Mouse (Mus musculus) midbrain, embryonic 11.5 days (tissue): ENCODE measurements around the gene Ift20. TPM values are rescaled to one million over a fixed set of nuclear protein-coding genes. Genes with fewer than 3 reads are reported as not detected.

Source experiments
- ATAC-seq: fragments of 200-750 bp; cut with Nextera tagmentation; 2 replicates; pipeline ENCODE4 v1.8.0; 2017; ENCODE audit warnings: moderate TSS enrichment, moderate library complexity; ENCODE audit not compliant: low FRiP score
- DNase-seq: peaks from one replicate; pipeline ENCODE4 v3.0.0; 2015; ENCODE audit warnings: low spot score; ENCODE audit errors: missing footprints
- H3K27ac ChIP-seq: fragments of 300-500 bp; sonication (generic); 2 replicates; pipeline ENCODE4 v1.5.1; 2014; ENCODE audit warnings: low read depth, low read length
- H3K27me3 ChIP-seq: fragments of 300-500 bp; sonication (generic); 2 replicates; pipeline ENCODE4 v1.6.1; 2014; ENCODE audit warnings: mild to moderate bottlenecking, low read length, moderate library complexity, mixed read lengths; ENCODE audit not compliant: control insufficient read depth, insufficient read depth
- H3K36me3 ChIP-seq: fragments of 300-500 bp; sonication (generic); 2 replicates; pipeline ENCODE4 v1.6.1; 2014; ENCODE audit warnings: mild to moderate bottlenecking, low read length, moderate library complexity, mixed read lengths; ENCODE audit not compliant: control insufficient read depth, insufficient read depth
- H3K4me1 ChIP-seq: fragments of 300-500 bp; sonication (generic); 2 replicates; pipeline ENCODE4 v1.6.1; 2014; ENCODE audit warnings: low read length; ENCODE audit not compliant: control insufficient read depth, insufficient read depth
- H3K4me2 ChIP-seq: fragments of 300-500 bp; sonication (generic); 2 replicates; pipeline ENCODE4 v1.6.1; 2014; ENCODE audit warnings: mild to moderate bottlenecking, moderate library complexity
- H3K4me3 ChIP-seq: fragments of 300-500 bp; sonication (generic); 2 replicates; pipeline ENCODE4 v1.5.1; 2014; ENCODE audit warnings: low read depth, low read length
- H3K9ac ChIP-seq: fragments of 300-500 bp; sonication (generic); 2 replicates; pipeline ENCODE4 v1.6.1; 2014; ENCODE audit warnings: low read length
- H3K9me3 ChIP-seq: fragments of 300-500 bp; sonication (generic); 2 replicates; pipeline ENCODE4 v1.6.1; 2016; ENCODE audit warnings: low read length; ENCODE audit not compliant: control insufficient read depth
- WGBS: fragments of 180-500 bp; shearing (Covaris S2); extraction: QIAGEN DNeasy Blood & Tissue Kit; methylation state at CpG from one replicate; pipeline ENCODE4 v1.1.7; 2014; 5-methylcytosine and 5-hydroxymethylcytosine counted together
- polyA plus RNA-seq: library from polyadenylated mRNA; unstranded; fragments of >200 nt; fragmentation: Nextera tagmentation; extraction: Ambion mirVana; gene quantifications from 2 replicates; pipeline ENCODE4 v1.2.1, GENCODE M21; 2014

Ift20 gene
- 109 and 110 TPM in 2 replicates for polyA plus RNA-seq

DNA sequence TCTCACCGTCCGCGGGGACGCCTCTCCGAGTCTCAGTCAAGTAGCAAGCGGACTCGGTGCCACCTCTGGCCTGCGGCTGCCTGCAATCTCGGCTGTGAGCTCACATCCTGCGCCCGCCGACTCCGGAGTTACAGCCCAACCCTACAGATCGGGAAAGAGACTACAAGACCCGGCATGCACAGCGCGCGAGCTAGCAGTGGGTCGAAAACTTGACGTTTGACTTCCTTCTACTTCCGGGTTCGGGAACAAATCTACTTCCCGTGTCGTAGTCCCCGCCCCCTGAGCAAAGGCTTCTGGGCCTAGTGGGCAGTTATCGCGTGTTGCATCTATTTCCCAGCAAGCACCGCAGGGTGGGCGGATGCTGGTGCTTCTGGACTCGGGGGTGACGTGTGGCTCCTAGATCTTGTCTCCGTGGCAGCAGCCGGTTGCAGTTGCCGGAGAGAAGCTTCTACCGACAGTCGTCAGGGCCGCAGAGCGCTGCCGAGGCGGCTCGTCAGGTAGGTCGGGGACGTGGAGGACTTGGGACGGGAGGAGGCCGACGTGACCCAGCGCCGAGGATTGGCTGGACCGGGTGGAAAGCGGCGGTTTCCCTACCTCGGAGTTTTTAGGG, at the start of gene Ift20, which contains the start of gene Tnfaip1:
TSS of gene Ift20 (plus strand) at position 282 of the 610 bp plus-strand sequence.
TSS of gene Tnfaip1 (minus strand) at position 253 of the 610 bp plus-strand sequence.
- DNase-seq (peak; percentile 99), ATAC-seq (peak; percentile 98)
- H3K9me3 ChIP-seq = no peaks in the 10 kb centered on the region
- WGBS = under 1% methylated on average over 52 of the region's 52 CpGs
- peaks cover 5% of the 10 kb centered on the region; the same call in 1 of the 2 replicates for H3K36me3 ChIP-seq
- peak within 1 kb of the TSS; percentile 83 for H3K9ac ChIP-seq
- peak within 1 kb of the TSS; percentile 74 for H3K27ac ChIP-seq
- H3K27me3 ChIP-seq = no peaks in the 10 kb centered on the region
- peaks cover 17% of the 10 kb centered on the region for H3K4me1 ChIP-seq
- H3K4me2 ChIP-seq = peak within 1 kb of the TSS; percentile 92
- H3K4me3 ChIP-seq = peak within 1 kb of the TSS; percentile 82

- DNase-seq (peak; percentile 99), ATAC-seq (no peak)
- Histone ChIP-seq H3K4me3 (no peak overlapping the region), H3K4me1 (peaks cover 9% of the 10 kb centered on the region), H3K27ac (no peak overlapping the region), H3K4me2 (no peak overlapping the region), H3K36me3 (no peaks in the 10 kb centered on the region; the same call in 1 of the 2 replicates), H3K27me3 (peaks cover 36% of the 10 kb centered on the region), H3K9ac (no peak overlapping the region), H3K9me3 (no peaks in the 10 kb centered on the region)
- 5% methylated on average over 8 of the region's 8 CpGs for WGBS
Observed at GRCm38 (mm10) chr11:78488168-78488567, 48.0 kb upstream of the Ift20 start.

GRCm38 (mm10) chr11:78490781-78491241, 45.4 kb upstream of the Ift20 start:
- Histone ChIP-seq H3K36me3 (no peaks in the 10 kb centered on the region), H3K4me2 (peak overlapping the region; percentile 46), H3K27ac (no peak overlapping the region), H3K9me3 (no peaks in the 10 kb centered on the region), H3K4me3 (peak overlapping the region; percentile 20; the same call in 1 of the 2 replicates), H3K27me3 (peaks cover 39% of the 10 kb centered on the region), H3K9ac (0 out of 2 replicates have a peak overlapping the region, but pooled peaks have one; percentile 38), H3K4me1 (peaks cover 11% of the 10 kb centered on the region)
- WGBS = 10% methylated on average over 48 of the region's 48 CpGs
- ATAC-seq (peak; percentile 66; the same call in 1 of the 2 replicates), DNase-seq (peak; percentile 94)

- peak overlapping the region; percentile 96 for H3K4me2 ChIP-seq
Observed at GRCm38 (mm10) chr11:78495904-78496303, 40.3 kb upstream of the Ift20 start.

GRCm38 (mm10) chr11:78497071-78497541, 39.1 kb upstream of the Ift20 start:
- no peaks in the 10 kb centered on the region for H3K9me3 ChIP-seq
- peak overlapping the region; percentile 63 for H3K27ac ChIP-seq
- under 1% methylated on average over 44 of the region's 44 CpGs for WGBS
- H3K4me1 ChIP-seq = peaks cover 27% of the 10 kb centered on the region
- DNase-seq (no peak), ATAC-seq (peak; percentile 82)
- no peaks in the 10 kb centered on the region for H3K36me3 ChIP-seq
- H3K9ac ChIP-seq = peak overlapping the region; percentile 78
- peaks cover 8% of the 10 kb centered on the region for H3K27me3 ChIP-seq
- peak overlapping the region; percentile 74 for H3K4me3 ChIP-seq
- peak overlapping the region; percentile 96 for H3K4me2 ChIP-seq

More at GRCm38 (mm10) chr11:78495904-78496303, 40.3 kb upstream of the Ift20 start:
- H3K4me3 ChIP-seq = peak overlapping the region; percentile 74; the same call in 1 of the 2 replicates
- no peak overlapping the region for H3K27ac ChIP-seq
- H3K9me3 ChIP-seq = no peaks in the 10 kb centered on the region
- peak; percentile 94 for DNase-seq
- no peaks in the 10 kb centered on the region for H3K36me3 ChIP-seq
- 5% methylated on average over 6 of the region's 6 CpGs for WGBS
- peaks cover 18% of the 10 kb centered on the region for H3K27me3 ChIP-seq
- peaks cover 29% of the 10 kb centered on the region for H3K4me1 ChIP-seq
- no peak for ATAC-seq
- H3K9ac ChIP-seq = peak overlapping the region; percentile 12; the same call in 1 of the 2 replicates

GRCm38 (mm10) chr11:78497544-78498522, 38.3 kb upstream of the Ift20 start, which contains the start of gene Sarm1:
Sarm1 (minus strand) TSS chr11:78497754.
- Histone ChIP-seq H3K4me1 (peaks cover 27% of the 10 kb centered on the region), H3K27ac (peak within 1 kb of the TSS; percentile 79), H3K9ac (peak within 1 kb of the TSS; percentile 78), H3K4me2 (peak within 1 kb of the TSS; percentile 96), H3K4me3 (peak within 1 kb of the TSS; percentile 74), H3K27me3 (peaks cover 8% of the 10 kb centered on the region), H3K9me3 (no peaks in the 10 kb centered on the region), H3K36me3 (no peaks in the 10 kb centered on the region)
- ATAC-seq = peak; percentile 97
- DNase-seq = peak; percentile 99
- WGBS = 3% methylated on average over 35 of the region's 36 CpGs

GRCm38 (mm10) chr11:78499004-78499403, 37.2 kb upstream of the Ift20 start, which contains the start of gene Vtn:
Vtn (plus strand) TSS chr11:78499091.
- 35% methylated on average over 7 of the region's 7 CpGs for WGBS
- H3K4me2 ChIP-seq = peak within 1 kb of the TSS; percentile 96
- H3K36me3 ChIP-seq = no peaks in the 10 kb centered on the region
- peak within 1 kb of the TSS; percentile 78 for H3K9ac ChIP-seq
- peak; percentile 91 for DNase-seq
- peak within 1 kb of the TSS; percentile 74 for H3K4me3 ChIP-seq
- ATAC-seq = no peak
- H3K9me3 ChIP-seq = no peaks in the 10 kb centered on the region
- H3K27me3 ChIP-seq = peaks cover 8% of the 10 kb centered on the region
- peak within 1 kb of the TSS; percentile 79 for H3K27ac ChIP-seq
- peaks cover 27% of the 10 kb centered on the region for H3K4me1 ChIP-seq

DNA sequence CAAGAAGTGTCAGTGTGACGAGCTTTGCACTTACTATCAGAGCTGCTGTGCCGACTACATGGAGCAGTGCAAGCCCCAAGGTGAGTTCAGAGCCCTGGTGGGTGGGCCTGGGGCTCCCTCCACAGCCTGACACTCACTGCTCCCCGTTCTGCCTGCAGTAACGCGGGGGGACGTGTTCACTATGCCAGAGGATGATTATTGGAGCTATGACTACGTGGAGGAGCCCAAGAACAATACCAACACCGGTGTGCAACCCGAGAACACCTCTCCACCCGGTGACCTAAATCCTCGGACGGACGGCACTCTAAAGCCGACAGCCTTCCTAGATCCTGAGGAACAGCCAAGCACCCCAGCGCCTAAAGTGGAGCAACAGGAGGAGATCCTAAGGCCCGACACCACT, 36.6 kb upstream of the Ift20 start:
- peaks cover 8% of the 10 kb centered on the region for H3K27me3 ChIP-seq
- no peak overlapping the region for H3K9ac ChIP-seq
- 44% methylated on average over 16 of the region's 16 CpGs for WGBS
- ATAC-seq (no peak), DNase-seq (no peak)
- H3K9me3 ChIP-seq = no peaks in the 10 kb centered on the region
- H3K36me3 ChIP-seq = no peaks in the 10 kb centered on the region
- H3K4me3 ChIP-seq = peak overlapping the region; percentile 6; the same call in 1 of the 2 replicates
- H3K4me1 ChIP-seq = peaks cover 27% of the 10 kb centered on the region
- H3K4me2 ChIP-seq = peak overlapping the region; percentile 23
- H3K27ac ChIP-seq = peak overlapping the region; percentile 57; the same call in 1 of the 2 replicates
